ENCODE assay signal across 7 mouse cellular contexts in the genomic region with DNA sequence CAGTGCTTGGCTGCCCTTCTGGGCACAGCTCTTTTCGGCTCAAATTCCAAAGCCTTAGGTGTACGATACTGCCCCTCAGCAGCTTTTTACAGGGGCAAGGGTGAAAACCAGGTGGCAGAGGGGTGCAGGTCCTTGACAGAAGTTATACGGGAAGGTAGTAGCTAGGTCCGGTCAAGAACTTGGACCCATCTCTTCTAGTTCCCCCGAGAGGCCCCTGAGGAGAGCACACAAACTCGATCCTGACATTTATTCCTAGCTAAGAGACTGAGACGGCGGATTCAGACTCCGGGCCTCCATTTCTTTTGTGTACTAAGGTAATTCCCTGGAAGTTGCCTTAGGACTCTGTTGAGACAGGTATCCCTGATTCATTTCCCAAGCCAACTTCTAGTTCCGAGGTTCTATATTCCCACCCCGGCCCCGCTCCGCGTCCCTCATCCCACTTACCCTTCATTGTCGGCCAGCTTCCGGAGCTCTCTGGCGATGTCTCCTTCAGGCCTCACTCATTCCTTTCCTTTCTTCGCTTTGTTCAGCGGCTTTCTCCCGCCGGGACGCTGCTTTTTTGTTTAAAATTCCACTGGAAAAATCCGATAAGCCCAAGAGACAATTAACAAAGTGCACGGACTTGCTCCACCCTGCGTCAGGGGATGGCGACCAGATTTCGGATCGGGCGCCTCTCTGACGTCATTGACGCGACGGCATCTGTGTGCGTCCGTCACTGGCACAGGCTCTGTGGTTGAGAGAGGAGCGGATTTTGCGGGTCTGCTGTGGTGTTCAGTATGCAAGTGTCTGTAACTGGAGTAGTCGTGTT. TPM values are rescaled to one million over a fixed set of nuclear protein-coding genes. Genes with fewer than 3 reads are reported as not detected.
A peak's percentile ranks its signal among the peaks of the same experiment; 100 is the strongest.
DNase-seq lines count a peak whose midpoint lies in the region; ATAC-seq lines count a peak whose summit lies in the region.

A gene (minus strand): TSS at position 721 of the 808 bp plus-strand sequence.

- DNase-seq in adrenal gland, postnatal 10 days = peak; percentile 95
- peak; percentile 93 for DNase-seq in embryonic facial prominence, embryonic 10.5 days (ENCODE audit: low spot score)
- DNase-seq in kidney, adult 11 months = peak; percentile 83
- DNase-seq in limb, embryonic 10.5 days (ENCODE audit: low spot score) = peak; percentile 97
- peak; percentile 76 for DNase-seq in spleen, adult 12 weeks (ENCODE audit: low spot score)

- WGBS in embryonic facial prominence, embryonic 10.5 days = under 1% methylated on average over 38 of the region's 38 CpGs
- 1% methylated on average over 38 of the region's 38 CpGs for WGBS in limb, embryonic 10.5 days
- under 1% methylated on average over 38 of the region's 38 CpGs for WGBS in midbrain, embryonic 13.5 days

- H3K27me3 ChIP-seq in embryonic facial prominence, embryonic 10.5 days (replicated peaks; ENCODE audit: low read depth, poor library complexity, severe bottlenecking) = no peaks in the 10 kb centered on the region
- H3K27me3 ChIP-seq in limb, embryonic 10.5 days (ENCODE audit: low read depth, poor library complexity, severe bottlenecking) = no peaks in the 10 kb centered on the region
- H3K27me3 ChIP-seq in midbrain, embryonic 13.5 days = no peaks in the 10 kb centered on the region

- H3K4me2 ChIP-seq in midbrain, embryonic 13.5 days (replicated peaks) = peak within 1 kb of the TSS; percentile 91

- H3K4me1 ChIP-seq in embryonic facial prominence, embryonic 10.5 days = peaks cover 13% of the 10 kb centered on the region
- H3K4me1 ChIP-seq in limb, embryonic 10.5 days = peaks cover 16% of the 10 kb centered on the region
- H3K4me1 ChIP-seq in midbrain, embryonic 13.5 days (replicated peaks) = peaks cover 20% of the 10 kb centered on the region

- H3K4me3 ChIP-seq in embryonic facial prominence, embryonic 10.5 days = peak within 1 kb of the TSS; percentile 85
- peak within 1 kb of the TSS; percentile 84 for H3K4me3 ChIP-seq in limb, embryonic 10.5 days
- H3K4me3 ChIP-seq in midbrain, embryonic 13.5 days (replicated peaks) = peak within 1 kb of the TSS; percentile 79

- peak within 1 kb of the TSS; percentile 88 for H3K27ac ChIP-seq in embryonic facial prominence, embryonic 10.5 days (replicated peaks)
- peak within 1 kb of the TSS; percentile 88 for H3K27ac ChIP-seq in limb, embryonic 10.5 days
- peak within 1 kb of the TSS; percentile 73 for H3K27ac ChIP-seq in midbrain, embryonic 13.5 days

- H3K9me3 ChIP-seq in embryonic facial prominence, embryonic 10.5 days = no peaks in the 10 kb centered on the region
- no peaks in the 10 kb centered on the region for H3K9me3 ChIP-seq in limb, embryonic 10.5 days (replicated peaks)
- no peaks in the 10 kb centered on the region for H3K9me3 ChIP-seq in midbrain, embryonic 13.5 days

- peaks cover 30% of the 10 kb centered on the region for H3K36me3 ChIP-seq in embryonic facial prominence, embryonic 10.5 days (replicated peaks)
- H3K36me3 ChIP-seq in limb, embryonic 10.5 days = peaks cover 32% of the 10 kb centered on the region
- peaks cover 26% of the 10 kb centered on the region for H3K36me3 ChIP-seq in midbrain, embryonic 13.5 days

- peak; percentile 93 for ATAC-seq in granulocyte monocyte progenitor cell, adult 5-6 weeks (replicated peaks; ENCODE audit: poor library complexity, severe bottlenecking)
- peak; percentile 94 for ATAC-seq in midbrain, embryonic 13.5 days

- H3K9ac ChIP-seq in midbrain, embryonic 13.5 days (replicated peaks) = peak within 1 kb of the TSS; percentile 81

RNA-seq across cellular contexts. Expression of the gene that starts here (rescaled TPM):
- total RNA-seq in adrenal gland, postnatal 10 days (2021) = 10 to 100 TPM; 34.4 to 37.7 TPM
- polyA plus RNA-seq in embryonic facial prominence, embryonic 10.5 days (2016; fragmentation: Nextera tagmentation; extraction: Ambion mirVana) = 84.2 and 92.7 TPM in 2 replicates
- total RNA-seq in granulocyte monocyte progenitor cell, adult 5-6 weeks (2014; fragmentation: Nextera tagmentation) = 27.7 and 37.0 TPM in 2 replicates
- 44.9 and 48.6 TPM in 2 replicates for total RNA-seq in granulocyte monocyte progenitor cell, adult 5-6 weeks (2017)
- 82.9 and 89.6 TPM in 2 replicates for polyA plus RNA-seq in limb, embryonic 10.5 days (2016; fragmentation: Nextera tagmentation; extraction: Ambion mirVana)
- polyA plus RNA-seq in midbrain, embryonic 13.5 days (2015; fragmentation: Nextera tagmentation; extraction: Ambion mirVana) = 84.8 and 89.3 TPM in 2 replicates

Comparison
In these comparisons a context has a peak if more than half of its experiments do, and no peak if none do; other contexts are left out.
1. Peak in every context shown above with its lines: DNase-seq, ATAC-seq, H3K4me3 ChIP-seq and H3K27ac ChIP-seq.